Mouse (Mus musculus): Measurements from ENCODE around the gene Otud5. TPM values are rescaled to one million over a fixed set of nuclear protein-coding genes. Genes with fewer than 3 reads are reported as not detected.

The Otud5 gene
- total and polyA plus RNA-seq, 2 experiments from 2014 or later: 37.0 to 61.2 TPM

DNA sequence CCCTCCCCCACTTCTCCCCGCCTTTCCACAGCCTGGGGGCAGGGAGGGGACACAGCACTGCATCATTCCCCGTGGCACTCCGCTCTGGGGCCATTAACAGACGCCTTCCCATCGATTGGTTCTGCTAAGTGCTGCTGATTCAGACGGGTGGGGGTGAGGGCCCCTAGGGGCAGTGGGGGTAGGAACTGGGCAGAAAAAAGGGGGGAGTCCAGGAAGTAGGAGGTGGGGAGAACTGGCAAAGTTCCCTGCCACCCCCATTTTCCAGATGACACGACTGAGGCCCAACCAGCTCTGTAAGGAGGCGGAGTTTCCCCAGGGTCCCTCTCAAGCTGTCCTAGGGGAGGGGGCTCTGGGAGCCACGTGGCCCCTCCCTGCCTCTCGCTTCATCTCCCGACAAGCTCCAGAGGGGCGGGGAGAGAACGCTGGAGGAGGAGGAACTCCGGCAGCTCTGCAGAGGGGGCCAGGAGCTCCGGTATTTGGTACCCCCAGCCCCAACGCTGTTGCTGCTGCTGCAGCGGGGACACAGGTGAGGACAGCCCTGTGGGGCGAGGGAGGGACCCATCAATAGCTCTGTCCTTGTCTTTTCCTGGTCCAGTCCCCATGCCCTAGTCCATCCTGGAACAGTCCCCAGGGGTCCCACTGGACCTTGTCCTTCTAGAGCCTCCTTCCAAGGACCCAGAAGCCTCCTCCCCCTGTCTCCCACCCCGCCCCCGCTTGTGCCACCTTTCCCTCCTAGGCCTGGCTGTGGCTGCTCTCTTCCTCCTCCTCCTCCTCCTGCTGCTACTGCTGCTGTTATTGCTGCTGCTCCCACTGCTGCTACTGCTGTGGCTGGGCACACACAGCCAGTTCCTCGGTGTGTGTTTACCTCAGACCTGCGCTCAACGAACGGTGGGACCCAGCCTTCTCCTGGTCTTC, 19.0 kb upstream of the Otud5 start, which contains the start of gene Kcnd1:
Gene Kcnd1 (plus strand): TSS at position 425 of the 915 bp plus-strand sequence.
- H3K4me2 ChIP-seq (ENCODE audit: low read depth, low read length, poor library complexity, severe bottlenecking): peak within 1 kb of the TSS; percentile 59
- H3K36me3 ChIP-seq (ENCODE audit: insufficient read depth, low read length): peaks cover 5% of the 10 kb centered on the region; the same call in 1 of the 2 replicates
- TF ChIP-seq CTCF (IDR thresholded peaks at IDR 0.05): no peak
- H3K9me3 ChIP-seq (ENCODE audit: low read length): no peaks in the 10 kb centered on the region
- no peaks in the 10 kb centered on the region for H3K27me3 ChIP-seq (ENCODE audit: insufficient read depth, low read length)
- H3K27ac ChIP-seq (ENCODE audit: low read depth, low read length): no peak within 1 kb of the TSS
- H3K4me3 ChIP-seq (ENCODE audit: low read depth, low read length): peak within 1 kb of the TSS; percentile 42
- no peaks in the 10 kb centered on the region for H3K4me1 ChIP-seq (ENCODE audit: insufficient read depth, low read length)
- peak within 1 kb of the TSS; percentile 64 for H3K9ac ChIP-seq (replicated peaks; ENCODE audit: low read length, poor library complexity, severe bottlenecking)
- ATAC-seq (ENCODE audit: low FRiP score): peak; percentile 80
- WGBS: 29% methylated on average over 19 of the region's 24 CpGs
- peak; percentile 64 for DNase-seq (ENCODE audit: low spot score)

DNA sequence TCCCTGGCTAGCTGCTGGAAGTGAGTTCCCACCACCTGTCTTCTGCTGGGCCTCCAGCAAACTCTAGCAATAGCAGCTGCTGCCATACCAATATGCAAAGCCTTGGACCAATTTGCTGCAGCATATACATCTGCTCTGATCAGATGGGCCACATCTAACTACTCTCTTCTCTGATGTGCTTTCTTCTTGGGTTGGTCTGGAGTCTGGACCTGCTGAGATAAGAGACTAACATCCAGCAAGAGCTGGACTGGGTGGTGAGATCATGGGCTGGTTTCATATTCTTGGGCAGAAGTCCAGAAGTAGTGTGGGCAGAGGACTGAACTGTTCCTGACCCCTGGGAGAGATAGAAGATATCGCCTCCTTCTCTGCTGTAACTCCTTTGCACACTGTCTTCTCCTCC, 4.0 kb upstream of the Otud5 start:
- Histone ChIP-seq H3K27me3 (ENCODE audit: insufficient read depth, low read length) (no peaks in the 10 kb centered on the region), H3K4me3 (ENCODE audit: low read depth, low read length) (no peak overlapping the region), H3K4me1 (ENCODE audit: insufficient read depth, low read length) (no peaks in the 10 kb centered on the region), H3K36me3 (ENCODE audit: insufficient read depth, low read length) (peaks cover 2% of the 10 kb centered on the region; the same call in 1 of the 2 replicates), H3K4me2 (ENCODE audit: low read depth, low read length, poor library complexity, severe bottlenecking) (no peak overlapping the region), H3K27ac (ENCODE audit: low read depth, low read length) (no peak overlapping the region), H3K9me3 (ENCODE audit: low read length) (no peaks in the 10 kb centered on the region), H3K9ac (replicated peaks; ENCODE audit: low read length, poor library complexity, severe bottlenecking) (no peak overlapping the region)
- WGBS: 82% methylated on average over 1 of the region's 1 CpGs
- ATAC-seq (ENCODE audit: low FRiP score) (no peak), DNase-seq (ENCODE audit: low spot score) (no peak)
- TF ChIP-seq CTCF (IDR thresholded peaks at IDR 0.05): no peak

DNA sequence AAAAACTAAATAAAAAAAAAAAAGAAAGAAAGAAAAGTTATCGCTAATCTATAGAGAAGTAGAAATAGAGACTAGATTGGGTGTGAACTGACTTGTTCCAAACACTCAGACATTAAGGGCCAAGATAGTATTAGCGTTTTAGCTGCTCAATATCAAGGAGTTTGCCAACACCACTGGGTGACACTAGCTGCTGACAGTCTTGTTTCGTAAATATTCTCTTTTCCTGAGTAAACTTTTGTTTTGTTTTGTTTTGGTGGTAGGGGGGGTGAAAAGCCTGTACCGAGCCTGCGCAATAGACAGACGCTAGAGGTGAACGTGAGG, 362 bp upstream of the Otud5 start:
- no peak overlapping the region for H3K27ac ChIP-seq (ENCODE audit: low read depth, low read length)
- H3K4me2 ChIP-seq (ENCODE audit: low read depth, low read length, poor library complexity, severe bottlenecking): 0 out of 2 replicates have a peak overlapping the region, but pooled peaks have one; percentile 20
- H3K4me3 ChIP-seq (ENCODE audit: low read depth, low read length): peak overlapping the region; percentile 64; the same call in 1 of the 2 replicates
- DNase-seq (ENCODE audit: low spot score) (no peak), ATAC-seq (ENCODE audit: low FRiP score) (no peak)
- no peak for TF ChIP-seq CTCF (IDR thresholded peaks at IDR 0.05)
- WGBS: 19% methylated on average over 7 of the region's 7 CpGs
- no peaks in the 10 kb centered on the region for H3K36me3 ChIP-seq (ENCODE audit: insufficient read depth, low read length)
- no peak overlapping the region for H3K9ac ChIP-seq (replicated peaks; ENCODE audit: low read length, poor library complexity, severe bottlenecking)
- H3K9me3 ChIP-seq (ENCODE audit: low read length): no peaks in the 10 kb centered on the region
- no peaks in the 10 kb centered on the region for H3K27me3 ChIP-seq (ENCODE audit: insufficient read depth, low read length)
- H3K4me1 ChIP-seq (ENCODE audit: insufficient read depth, low read length): no peaks in the 10 kb centered on the region

DNA sequence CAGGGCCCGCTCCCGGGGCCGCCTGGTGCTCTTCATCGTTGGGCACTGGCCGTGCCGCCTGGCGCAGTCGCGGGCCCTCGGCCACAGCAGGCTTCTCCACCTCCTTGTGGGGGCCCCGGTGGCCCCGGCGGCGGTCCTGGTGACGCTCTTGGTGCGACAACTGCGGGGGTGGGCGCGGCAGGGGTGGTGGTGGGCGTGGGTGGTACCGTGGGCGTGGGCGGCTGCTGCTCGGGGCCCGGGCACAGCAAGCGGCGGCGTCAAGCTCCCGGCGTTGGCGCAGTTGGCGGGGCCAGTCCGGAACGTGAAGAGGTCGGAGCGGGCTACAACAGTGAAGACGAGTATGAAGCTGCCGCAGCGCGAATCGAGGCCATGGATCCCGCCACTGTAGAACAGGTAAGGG, 1.2 kb downstream of the Otud5 start:
- no peak for ATAC-seq (ENCODE audit: low FRiP score)
- Histone ChIP-seq H3K4me2 (ENCODE audit: low read depth, low read length, poor library complexity, severe bottlenecking) (peak overlapping the region; percentile 63), H3K4me1 (ENCODE audit: insufficient read depth, low read length) (no peaks in the 10 kb centered on the region), H3K9me3 (ENCODE audit: low read length) (no peaks in the 10 kb centered on the region), H3K4me3 (ENCODE audit: low read depth, low read length) (peak overlapping the region; percentile 64), H3K9ac (replicated peaks; ENCODE audit: low read length, poor library complexity, severe bottlenecking) (peak overlapping the region; percentile 78), H3K36me3 (ENCODE audit: insufficient read depth, low read length) (no peaks in the 10 kb centered on the region), H3K27ac (ENCODE audit: low read depth, low read length) (peak overlapping the region; percentile 83), H3K27me3 (ENCODE audit: insufficient read depth, low read length) (no peaks in the 10 kb centered on the region)
- 40% methylated on average over 24 of the region's 42 CpGs for WGBS
- DNase-seq (ENCODE audit: low spot score): no peak
- TF ChIP-seq CTCF (IDR thresholded peaks at IDR 0.05): no peak

DNA sequence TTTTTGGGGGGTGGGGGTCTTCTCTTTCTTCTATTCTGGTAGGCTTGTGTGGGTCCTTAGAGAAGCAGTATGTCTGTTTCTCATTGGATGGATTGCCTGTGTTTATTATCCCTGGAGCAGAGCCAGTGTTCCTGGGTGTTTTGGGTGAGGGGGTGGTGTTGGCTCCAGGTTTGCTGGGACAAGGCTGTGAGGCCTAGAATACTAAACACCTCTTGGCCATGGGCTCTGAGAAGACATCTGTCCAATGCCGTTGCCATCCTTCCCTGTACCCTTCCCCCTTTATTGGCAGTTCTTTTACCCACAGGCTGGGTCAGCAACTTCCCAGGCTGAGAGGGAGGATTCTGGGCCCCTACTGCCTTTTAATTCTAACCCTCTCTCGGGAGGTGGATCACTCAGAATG, 6.7 kb downstream of the Otud5 start:
- Histone ChIP-seq H3K9me3 (ENCODE audit: low read length) (no peaks in the 10 kb centered on the region), H3K27me3 (ENCODE audit: insufficient read depth, low read length) (no peaks in the 10 kb centered on the region), H3K9ac (replicated peaks; ENCODE audit: low read length, poor library complexity, severe bottlenecking) (no peak overlapping the region), H3K4me1 (ENCODE audit: insufficient read depth, low read length) (no peaks in the 10 kb centered on the region), H3K27ac (ENCODE audit: low read depth, low read length) (no peak overlapping the region), H3K36me3 (ENCODE audit: insufficient read depth, low read length) (0 out of 2 replicates have a peak, but pooled peaks cover 3% of the 10 kb centered on the region), H3K4me2 (ENCODE audit: low read depth, low read length, poor library complexity, severe bottlenecking) (no peak overlapping the region), H3K4me3 (ENCODE audit: low read depth, low read length) (no peak overlapping the region)
- no peak; the same call in 1 of the 2 replicates for ATAC-seq (ENCODE audit: low FRiP score)
- TF ChIP-seq CTCF (IDR thresholded peaks at IDR 0.05): no peak
- peak; percentile 68 for DNase-seq (ENCODE audit: low spot score)
- WGBS: 54% methylated on average over 2 of the region's 2 CpGs

DNA sequence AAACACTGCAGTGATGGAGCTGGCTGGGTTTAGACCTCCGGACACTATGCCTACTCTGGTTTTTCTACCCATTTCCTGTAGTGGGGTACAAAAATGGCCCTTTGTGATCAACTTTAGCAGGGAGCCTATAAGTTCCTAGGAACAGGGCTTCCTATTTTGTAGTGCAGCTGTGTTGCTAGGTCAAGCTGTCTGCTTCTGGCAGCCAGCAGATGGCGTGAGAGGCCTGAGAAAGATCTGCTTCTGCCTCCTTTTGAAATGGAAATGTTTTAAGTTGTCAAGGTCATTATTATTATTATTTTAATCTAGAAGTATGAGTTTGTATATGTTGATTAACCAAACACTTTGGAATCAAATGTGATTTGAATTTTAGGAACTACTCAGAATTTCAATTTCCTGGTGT, 13.4 kb downstream of the Otud5 start:
- 49% methylated on average over 2 of the region's 2 CpGs for WGBS

More for the DNA sequence above, 13.4 kb downstream of the Otud5 start:
- Histone ChIP-seq H3K27me3 (ENCODE audit: insufficient read depth, low read length) (no peaks in the 10 kb centered on the region), H3K4me2 (ENCODE audit: low read depth, low read length, poor library complexity, severe bottlenecking) (no peak overlapping the region), H3K4me1 (ENCODE audit: insufficient read depth, low read length) (no peaks in the 10 kb centered on the region), H3K36me3 (ENCODE audit: insufficient read depth, low read length) (no peaks in the 10 kb centered on the region), H3K9ac (replicated peaks; ENCODE audit: low read length, poor library complexity, severe bottlenecking) (no peak overlapping the region), H3K4me3 (ENCODE audit: low read depth, low read length) (no peak overlapping the region), H3K27ac (ENCODE audit: low read depth, low read length) (no peak overlapping the region), H3K9me3 (ENCODE audit: low read length) (no peaks in the 10 kb centered on the region)
- peak; percentile 67 for TF ChIP-seq CTCF (IDR thresholded peaks at IDR 0.05)
- DNase-seq (ENCODE audit: low spot score): peak; percentile 42
- ATAC-seq (ENCODE audit: low FRiP score): no peak
